Mouse (Mus musculus) erythroblast, embryonic 14.5 days (primary cell): Measurements from ENCODE around the gene 1810024B03Rik.

Source experiments
- GATA1 ChIP-seq: IDR thresholded peaks from 2 replicates; pipeline ENCODE4 v1.6.1; 2012; ENCODE audit warnings: low read length, inconsistent platforms, mixed read lengths
- TAL1 ChIP-seq: IDR thresholded peaks from 3 replicates; pipeline ENCODE4 v1.6.1; 2012; ENCODE audit warnings: low read length, inconsistent platforms, mixed read lengths

- TF ChIP-seq GATA1 (no peak), TAL1 (no peak)
Measured at GRCm38 (mm10) chr2:127136979-127137378, 71.1 kb downstream of the 1810024B03Rik start.
